17 mouse cellular contexts compared by ENCODE assay signal in the genomic region with DNA sequence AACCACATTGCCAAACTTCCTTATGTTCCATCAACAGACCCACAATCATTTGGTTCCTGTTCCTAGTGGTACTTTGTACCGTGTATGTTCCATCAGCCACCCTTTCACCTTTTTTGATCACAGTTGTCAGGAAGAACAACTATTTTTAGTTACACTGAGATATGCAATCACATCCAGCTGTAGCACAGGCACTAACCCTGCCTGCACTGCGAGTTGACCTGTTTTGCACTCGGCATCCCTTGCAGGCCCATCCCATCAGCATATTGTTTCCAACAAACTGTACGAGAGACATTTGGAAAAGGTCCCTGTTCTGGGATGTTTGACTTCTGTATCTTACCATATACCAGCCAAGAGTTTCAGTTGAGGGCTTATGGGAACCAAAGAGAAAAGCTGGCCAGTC.
"Had no signal": no experiment of that assay in that cellular context is flagged by ENCODE, and none has a peak within 500 bp of the region (broad histone marks: within the 10 kb centered on the region; RNA-seq: fewer than 3 reads in every experiment).

No protein-coding gene starts in this region.

- H3K36me3 ChIP-seq: limb, embryonic 12.5 days; limb, embryonic 15.5 days; midbrain, embryonic 12.5 days; midbrain, embryonic 15.5 days; neural tube, embryonic 12.5 days; neural tube, embryonic 15.5 days had no signal

- H3K9me3 ChIP-seq: limb, embryonic 12.5 days; limb, embryonic 15.5 days; midbrain, embryonic 12.5 days; midbrain, embryonic 15.5 days; neural tube, embryonic 12.5 days; neural tube, embryonic 15.5 days had no signal

- H3K27me3 ChIP-seq: limb, embryonic 12.5 days; limb, embryonic 15.5 days; midbrain, embryonic 12.5 days; midbrain, embryonic 15.5 days; neural tube, embryonic 12.5 days; neural tube, embryonic 15.5 days had no signal

- DNase-seq: kidney, postnatal 25 days; left cerebral cortex, postnatal 4 days; liver, postnatal 0 days; lung, embryonic 14.5 days; right cerebral cortex, adult 18-20 months; right cerebral cortex, postnatal 14 days; thymus, adult 18-20 months; thymus, postnatal 36 days had no signal

- H3K4me3 ChIP-seq: limb, embryonic 12.5 days; limb, embryonic 15.5 days; midbrain, embryonic 12.5 days; midbrain, embryonic 15.5 days; neural tube, embryonic 12.5 days; neural tube, embryonic 15.5 days had no signal

- H3K27ac ChIP-seq: kidney, postnatal 0 days; limb, embryonic 12.5 days; limb, embryonic 15.5 days; liver, embryonic 14.5 days; macrophage; midbrain, embryonic 12.5 days; midbrain, embryonic 15.5 days; neural tube, embryonic 12.5 days; neural tube, embryonic 15.5 days had no signal

- H3K4me1 ChIP-seq: limb, embryonic 15.5 days; midbrain, embryonic 15.5 days; neural tube, embryonic 12.5 days; neural tube, embryonic 15.5 days had no signal
